Mouse (Mus musculus): ENCODE measurements around the gene Eno1.

Gene Eno1

DNA sequence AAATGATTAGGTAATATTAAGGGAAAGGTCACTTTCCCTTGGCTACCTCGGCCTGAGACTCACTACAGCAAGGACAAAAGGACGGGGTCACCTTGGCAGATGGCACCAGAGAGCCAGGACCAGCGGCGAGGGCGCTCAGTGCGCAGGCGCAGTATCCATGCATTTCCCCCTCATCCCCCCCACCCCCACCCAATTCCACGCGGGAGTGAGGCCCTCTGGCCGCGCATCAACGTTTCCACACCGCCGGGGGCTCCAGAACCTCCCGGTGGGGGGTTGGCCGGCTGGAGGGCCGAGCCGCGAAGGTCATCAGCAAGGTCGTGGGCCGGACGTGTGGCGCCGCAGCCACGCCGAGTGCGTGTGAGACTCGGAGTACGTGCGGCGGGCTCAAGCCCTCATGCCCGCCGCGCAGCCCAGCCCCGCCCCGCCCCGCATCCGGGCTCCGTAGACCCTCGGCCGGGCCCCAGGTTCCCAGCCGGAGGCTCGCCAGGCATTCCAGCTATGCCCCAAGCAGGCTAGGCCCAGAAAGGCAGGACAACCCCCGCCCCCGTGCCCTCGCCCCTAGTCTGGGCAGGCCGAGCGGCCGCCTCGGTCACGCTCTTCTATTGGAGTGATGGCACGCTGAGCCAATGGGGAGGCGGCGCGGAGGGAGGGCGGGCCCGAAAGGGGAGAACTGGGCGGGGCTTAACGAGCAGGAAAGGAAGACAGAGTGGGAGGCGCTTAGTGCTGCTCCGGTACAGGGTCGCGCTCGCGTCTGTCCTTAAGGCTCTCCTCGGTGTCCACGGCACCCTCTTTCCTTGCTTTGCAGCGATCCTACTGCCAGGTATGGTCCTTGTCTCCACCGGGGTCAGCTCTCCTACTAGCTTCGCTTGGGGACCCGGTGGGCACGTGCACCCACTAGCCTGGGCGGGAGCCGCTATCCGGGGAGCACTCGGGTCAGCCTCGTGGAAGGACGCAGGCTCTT lies at the start of gene Eno1:
TSS of gene Eno1 (plus strand) at position 201 of the 961 bp plus-strand sequence.
- peak; percentile 94 for DNase-seq

DNA sequence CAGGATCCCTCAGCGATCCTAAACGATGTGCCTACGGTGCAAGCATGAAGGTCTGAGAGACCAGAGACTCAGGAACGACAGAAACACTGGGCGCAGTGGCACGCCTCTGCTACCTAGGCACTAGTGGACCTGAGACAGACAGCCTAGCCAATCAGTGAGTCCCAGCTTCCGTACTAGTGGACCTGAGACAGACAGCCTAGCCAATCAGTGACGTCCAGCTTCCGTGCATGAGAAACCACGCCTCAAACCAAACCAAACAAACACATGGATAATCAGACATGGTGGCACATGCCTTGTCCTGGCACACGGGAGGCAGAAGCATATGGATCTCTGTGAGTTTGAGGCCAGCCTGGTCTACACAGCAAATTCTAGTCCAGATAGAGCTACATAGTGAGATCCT lies 48.3 kb upstream of the Eno1 start:
- no peak for DNase-seq

DNA sequence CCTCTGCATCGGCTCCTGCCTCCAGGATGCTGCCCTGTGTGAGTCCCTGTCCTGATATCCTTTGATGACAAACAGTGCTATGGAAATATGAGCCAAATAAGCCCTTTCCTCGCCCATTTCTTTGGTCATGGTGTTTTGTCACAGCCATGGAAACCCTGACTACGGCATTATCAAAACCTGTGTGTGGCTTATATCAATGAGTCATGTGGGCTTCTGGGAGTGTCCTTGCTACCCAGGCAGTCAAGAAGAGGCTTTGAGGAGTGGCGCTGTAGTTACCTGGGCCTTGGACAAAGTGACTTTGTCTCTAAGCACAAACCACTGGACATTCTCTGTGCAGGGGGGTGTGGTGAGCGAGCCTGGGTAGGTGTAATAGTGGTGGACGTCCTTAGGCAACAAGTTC lies 44.3 kb upstream of the Eno1 start:
- DNase-seq: no peak

DNA sequence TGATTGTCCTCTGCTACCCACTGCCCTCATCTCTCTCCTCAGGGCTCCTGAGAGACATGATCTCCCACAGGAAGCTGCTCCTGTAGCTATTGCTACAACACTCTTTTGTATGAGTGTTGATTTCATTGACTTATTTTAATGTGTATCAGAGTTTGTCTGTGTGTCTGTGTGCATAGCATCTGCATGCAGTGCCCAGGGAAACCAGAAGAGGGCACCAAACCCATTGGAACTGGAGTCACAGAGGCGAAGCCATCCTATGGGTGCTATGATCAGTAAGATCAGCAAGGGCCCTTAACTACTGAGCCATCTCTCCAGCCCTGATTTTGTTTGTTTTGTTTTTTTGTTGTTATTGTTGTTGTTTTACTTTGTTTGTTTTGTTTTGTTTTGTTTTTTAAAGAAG lies 42.6 kb upstream of the Eno1 start:
- DNase-seq: no peak

DNA sequence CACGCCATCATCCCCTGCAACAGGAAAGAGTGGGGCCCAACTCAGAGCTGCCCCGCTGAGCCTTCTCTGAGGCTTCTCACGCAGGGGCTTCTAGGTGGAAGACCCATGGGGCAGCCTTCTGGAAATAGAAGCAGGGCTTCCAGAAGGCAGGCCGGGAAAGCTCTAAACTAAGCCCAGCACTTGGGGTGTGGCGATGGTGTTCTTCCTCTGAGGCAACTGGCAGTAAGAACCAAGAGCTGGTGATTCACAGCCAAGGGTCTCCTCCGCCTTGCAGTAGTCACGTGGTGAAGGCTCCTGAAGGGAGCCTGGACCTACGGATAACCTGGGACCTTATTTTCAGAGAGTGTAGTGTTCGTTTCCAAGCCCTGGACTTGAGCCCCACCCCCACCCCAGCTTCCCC lies 38.3 kb upstream of the Eno1 start:
- DNase-seq: no peak

DNA sequence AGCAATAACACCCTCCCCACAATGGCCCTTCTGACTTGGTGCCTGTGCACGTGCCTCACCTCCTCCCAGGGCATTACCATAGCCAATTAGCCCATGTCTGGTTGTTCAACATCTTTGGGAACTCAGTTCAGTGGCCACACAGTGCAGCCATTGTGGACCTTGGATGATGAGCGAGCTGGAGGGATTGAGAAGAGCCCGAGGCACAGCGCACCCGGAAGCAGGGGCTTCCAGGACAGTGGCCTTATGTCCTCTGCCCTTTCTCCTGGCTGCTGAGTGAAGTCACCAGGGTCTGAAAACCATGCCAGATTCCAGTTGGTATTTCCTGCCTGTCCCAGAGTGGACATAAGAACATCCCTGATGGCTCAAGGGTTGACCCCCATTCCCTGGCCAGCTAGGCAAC lies 35.3 kb upstream of the Eno1 start, which contains the start of gene Car6:
TSS of gene Car6 (minus strand) at position 101 of the 400 bp plus-strand sequence.
- no peak for DNase-seq

DNA sequence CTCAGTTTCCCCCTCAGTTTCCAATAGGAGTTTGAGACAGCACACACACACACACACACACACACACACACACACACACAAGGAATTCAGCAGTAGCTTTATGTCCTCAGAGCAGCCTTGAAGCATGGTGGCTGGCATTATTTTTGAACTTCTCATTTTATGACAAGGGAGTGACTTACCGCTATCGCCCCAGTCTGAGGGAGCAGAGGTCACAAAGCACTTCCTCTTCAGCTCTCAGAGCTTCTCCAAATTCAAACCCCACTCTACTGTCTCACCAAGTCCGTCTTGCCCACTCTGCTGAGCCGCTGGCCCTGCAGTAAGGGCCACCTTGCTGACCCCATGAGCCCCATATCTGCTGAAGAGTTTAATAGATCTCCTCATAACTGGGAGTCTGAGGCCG lies 33.8 kb upstream of the Eno1 start:
- DNase-seq: no peak

DNA sequence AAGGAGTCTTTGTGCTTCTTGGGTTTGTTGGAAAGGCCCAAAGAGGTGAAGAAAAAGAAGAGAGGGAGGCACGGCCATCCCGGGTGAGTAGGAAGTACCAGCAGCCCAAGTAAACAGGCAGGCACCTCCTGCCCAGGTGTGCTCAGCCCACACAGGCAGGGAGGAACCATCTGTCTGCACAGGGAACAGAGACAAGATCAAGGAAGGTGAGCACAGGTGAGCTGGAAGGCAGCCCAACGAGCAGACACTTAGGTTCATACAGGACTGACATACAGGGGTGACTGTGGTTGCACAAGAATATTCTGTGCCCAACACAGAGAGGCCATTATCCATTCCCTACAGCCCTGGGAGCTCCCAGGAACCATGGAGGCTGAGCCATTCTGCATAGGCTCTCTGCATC lies 31.6 kb upstream of the Eno1 start:
- no peak for DNase-seq

DNA sequence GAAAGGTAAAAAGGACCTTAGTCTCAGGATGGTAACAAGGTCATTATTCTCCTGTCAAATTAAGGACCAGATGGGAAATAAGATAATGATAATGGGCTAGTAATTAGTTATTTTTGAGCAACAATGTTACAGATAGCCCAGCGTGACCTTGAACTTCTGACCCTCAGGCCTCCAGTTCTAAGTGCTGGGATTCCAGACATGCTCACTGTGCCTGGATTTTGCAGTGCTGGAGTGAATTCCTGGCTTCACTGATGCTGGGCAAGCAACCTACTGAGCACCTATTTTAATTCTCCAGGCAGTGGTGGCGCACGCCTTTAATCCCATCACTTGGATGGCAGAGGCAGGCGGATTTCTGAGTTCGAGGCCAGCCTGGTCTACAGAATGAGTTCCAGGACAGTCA lies 26.8 kb upstream of the Eno1 start:
- no peak for DNase-seq

DNA sequence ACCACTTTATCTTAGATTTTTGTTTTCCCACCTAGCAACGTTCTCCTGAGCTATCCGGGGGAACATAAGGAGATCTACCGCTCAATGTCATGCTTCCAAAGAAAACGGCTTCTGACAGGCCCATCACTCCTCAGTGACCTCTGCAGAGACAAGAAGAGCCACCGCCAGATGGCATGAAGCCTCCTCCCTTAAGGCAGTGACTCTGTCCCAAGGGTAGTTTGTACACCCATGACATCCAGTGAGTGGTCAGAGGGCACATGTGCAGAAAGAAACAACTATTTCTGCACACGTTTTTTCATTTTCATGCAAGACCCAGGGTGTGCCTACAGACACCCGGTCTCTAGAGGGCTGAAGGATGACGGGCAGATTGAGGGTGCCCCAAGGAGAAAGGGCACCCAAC lies 26.2 kb upstream of the Eno1 start:
- no peak for DNase-seq

DNA sequence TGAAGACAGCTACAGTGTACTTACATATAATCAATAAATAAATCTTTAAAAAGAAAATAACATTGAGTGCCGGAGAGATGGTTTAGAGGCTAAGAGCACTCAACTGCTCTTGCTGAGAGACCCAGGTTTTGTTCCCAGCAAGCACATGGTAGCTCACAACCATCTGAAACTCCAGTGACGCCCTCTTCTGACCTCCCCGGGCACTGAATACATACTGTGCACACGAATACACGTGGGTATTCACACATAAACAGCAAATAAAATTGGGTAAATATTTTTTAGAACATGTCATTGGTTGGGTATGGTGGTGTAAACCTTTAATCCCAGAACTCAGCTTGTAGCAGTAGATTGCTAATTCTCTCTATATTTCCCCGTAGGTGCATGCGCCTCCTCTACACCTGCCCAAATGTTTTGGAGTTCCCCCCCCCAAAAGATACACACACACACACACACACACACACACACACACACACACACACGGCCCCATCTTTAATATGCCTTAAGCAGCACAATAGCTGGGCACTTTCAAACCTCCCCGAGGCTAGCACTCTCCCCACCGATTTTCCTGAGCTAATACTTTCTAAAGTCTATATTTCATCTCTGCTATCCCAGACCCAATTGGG lies 24.5 kb upstream of the Eno1 start:
- no peak for DNase-seq

DNA sequence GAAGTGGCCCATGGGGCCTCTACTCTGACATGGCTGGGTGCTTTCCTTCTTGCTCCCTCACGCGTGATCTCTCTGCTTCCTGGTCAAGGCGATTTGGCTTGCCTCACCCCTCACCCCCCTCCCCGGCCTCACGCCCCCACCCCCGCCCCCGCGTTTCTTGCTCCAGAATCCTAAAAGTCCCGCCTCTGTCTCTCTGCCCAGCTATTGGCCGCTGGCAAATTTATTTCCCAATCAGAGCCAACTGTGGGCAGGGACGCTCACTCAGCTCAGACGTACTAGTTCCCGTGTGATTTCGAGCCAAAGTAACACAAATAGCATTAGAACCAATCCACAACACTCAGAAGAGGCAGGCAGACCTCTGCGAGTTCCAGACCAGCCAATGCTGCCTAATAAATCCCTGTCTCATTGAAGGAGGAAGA lies 24.0 kb upstream of the Eno1 start:
- no peak for DNase-seq

DNA sequence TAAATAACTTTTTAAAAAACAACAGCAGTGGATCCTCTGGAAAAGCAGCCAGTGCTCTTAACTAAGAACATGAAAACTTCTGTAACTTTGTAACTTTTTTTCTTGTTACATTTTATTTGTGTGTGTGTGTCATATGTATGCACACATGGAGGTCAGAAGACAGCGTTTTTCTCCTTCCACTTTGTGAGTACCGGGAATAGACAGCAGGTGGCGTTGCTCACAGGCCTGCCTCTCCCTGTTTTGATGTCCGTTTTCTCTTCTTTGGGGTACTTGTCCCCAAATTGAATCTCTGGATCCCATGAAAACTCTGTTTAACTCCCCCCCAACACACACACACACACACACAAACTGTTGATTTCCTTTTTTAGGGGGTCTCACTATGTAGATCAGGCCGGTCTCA lies 22.6 kb upstream of the Eno1 start:
- no peak for DNase-seq

DNA sequence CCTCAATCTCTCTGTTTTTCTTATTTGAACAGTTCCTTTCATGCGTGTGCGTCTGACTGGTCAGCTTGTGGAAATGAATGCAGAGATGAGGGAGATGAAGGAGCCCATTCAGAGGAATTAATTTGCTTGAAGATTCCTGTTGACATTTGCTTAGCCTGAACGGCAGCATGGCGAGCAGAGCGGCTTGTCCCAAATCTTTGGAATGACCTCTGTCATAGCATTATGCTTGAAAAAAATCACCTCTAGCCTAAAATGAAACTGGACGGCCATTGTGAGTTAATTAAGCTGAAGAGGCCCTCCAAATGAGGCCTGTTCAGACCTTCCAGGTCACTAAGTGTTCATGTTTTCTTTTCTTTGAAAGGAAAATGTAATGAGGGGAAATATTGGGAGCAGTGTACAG lies 20.1 kb upstream of the Eno1 start:
- DNase-seq: no peak

DNA sequence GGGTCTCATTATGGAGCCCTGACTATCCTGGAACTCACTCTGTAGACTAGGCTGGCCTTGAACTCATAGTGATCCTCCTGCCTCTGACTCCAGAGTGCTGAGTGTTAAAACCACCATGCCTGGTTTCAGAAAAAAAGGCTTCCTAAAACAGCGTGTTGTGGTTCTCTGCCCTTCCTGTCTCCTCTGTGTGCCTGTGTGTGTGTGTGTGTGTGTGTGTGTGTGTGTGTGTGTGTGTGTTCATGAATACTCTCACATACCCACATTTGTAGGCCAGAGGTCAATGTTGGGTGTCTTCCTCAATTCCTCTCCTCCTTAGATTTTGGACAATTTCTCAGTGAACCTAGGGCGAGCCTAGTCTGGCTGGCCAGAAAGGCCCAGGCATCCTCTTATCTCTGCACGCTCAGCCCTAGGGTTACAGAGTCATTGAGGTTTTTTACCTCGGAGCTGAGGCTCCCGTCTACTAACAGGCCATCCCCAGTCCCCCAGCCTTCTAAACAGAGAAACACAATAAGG lies 19.4 kb upstream of the Eno1 start:
- no peak for DNase-seq

DNA sequence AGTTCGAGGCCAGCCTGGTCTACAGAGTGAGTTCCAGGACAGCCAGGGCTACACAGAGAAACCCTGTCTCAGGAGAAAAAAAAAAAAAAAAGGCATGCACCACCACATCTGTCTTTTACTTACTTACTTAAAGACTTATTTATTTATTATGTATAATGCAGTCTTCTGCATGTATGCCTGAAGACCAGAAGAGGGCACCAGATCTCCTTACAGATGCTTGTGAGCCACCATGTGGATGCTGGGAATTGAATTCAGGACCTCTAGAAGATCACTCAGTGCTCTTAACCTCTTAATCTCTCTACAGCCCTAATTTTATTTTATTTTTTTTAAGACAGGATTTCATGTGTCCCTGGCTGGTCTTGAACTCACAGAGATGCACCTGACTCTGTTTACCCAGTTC lies 18.6 kb upstream of the Eno1 start:
- no peak for DNase-seq

DNA sequence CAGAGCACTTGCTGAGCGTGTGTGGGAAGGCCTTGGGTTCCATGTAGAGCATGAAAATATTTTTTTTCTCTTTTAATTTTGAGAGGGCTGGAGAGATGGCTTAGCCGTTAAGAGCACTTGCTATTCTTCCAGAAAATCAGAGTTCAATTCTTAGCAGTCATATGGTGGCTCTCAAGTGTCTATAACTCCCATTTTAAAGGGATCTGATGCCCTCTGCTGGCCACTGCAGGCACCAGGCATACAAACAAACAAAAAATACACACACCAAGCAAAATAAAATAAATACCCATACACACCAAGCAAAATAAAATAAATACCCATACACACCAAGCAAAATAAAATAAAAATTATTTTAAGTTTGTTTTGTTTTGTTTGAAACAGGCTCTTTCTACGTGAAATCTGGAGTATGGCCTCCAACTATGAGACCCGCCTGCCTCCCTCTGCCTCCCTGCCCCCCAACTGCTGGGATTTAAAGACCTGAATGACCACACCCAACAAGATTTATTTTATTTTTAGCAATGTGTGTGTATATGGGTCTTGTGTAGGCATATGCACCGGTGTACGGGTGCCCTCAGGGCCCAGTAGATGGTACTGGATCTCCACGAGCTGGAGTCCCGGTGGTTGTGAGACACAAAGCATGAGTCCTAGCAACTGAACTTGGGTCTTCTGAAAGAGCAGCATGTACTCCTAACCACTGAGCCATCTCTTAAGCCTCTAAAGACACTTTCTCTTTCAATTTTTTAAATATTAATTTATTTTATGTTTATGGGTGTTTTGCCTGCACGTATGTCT lies 16.8 kb upstream of the Eno1 start:
- no peak for DNase-seq

DNA sequence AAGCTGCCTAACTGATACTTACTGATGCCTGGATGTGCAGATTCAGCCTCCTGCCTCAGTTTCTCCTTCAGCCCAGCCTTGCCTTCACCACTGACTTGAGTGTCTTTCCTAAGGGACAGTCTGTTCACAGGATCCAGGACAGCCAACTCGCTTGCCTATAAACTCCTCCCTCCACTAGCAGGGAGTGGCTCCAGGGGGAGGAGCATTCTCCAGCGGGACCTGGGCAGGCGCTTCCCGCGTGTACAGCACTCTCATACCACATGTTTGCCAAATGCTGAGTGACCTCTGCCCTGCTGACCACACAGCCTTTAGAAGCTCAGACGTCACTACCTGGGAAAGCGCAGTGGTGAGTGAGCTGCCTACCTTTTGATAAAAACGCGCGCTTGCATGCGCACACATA lies 15.9 kb upstream of the Eno1 start:
- DNase-seq: no peak

DNA sequence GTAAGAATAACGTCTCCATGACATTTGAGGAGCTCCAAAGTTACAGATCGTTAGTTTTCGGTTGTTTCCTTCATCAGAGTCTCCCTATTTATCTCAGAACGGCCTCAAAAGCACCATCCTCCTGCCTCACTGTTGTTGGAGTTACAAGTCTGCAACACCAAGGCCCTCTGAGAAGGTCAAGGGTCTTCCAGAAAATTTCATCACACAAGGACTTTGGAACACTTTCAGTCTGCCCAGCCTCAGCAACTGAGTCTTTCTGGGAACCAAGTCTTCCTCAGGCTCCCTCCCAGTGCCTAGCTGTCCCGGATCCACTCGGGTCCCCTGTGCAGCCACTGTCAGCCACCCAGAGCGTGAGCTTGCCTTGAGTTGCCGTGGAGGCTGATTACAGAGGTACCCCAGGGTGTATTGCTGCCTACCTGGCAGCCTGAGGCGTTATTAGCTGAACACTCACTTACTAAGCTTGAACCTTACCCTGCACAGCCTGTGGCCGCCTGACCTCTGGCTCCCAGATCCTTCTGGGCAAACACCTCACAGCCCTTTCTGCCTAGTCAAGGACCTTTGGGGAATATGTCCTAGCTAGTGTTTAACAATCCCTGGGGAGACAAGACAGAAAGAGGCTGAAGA lies 15.4 kb upstream of the Eno1 start:
- DNase-seq: no peak

DNA sequence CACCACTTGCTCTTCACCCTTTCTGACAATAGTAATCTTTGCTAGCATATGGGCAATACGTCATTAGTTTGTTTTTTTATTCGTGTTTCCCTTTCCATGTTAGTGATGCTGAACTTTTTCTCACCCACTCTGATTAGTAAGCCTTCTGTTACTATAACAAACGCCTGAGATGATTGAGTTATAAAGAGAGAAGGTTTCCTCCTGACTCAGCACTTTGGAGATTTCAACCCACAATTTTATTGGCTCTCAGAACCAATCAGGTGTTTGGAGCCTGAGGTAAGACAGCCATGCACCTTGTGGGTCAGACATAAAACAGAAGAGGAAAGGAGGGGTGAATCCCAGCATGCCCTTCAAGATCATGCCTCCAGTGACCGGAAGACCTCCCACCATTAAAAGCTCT lies 12.7 kb upstream of the Eno1 start:
- no peak for DNase-seq

DNA sequence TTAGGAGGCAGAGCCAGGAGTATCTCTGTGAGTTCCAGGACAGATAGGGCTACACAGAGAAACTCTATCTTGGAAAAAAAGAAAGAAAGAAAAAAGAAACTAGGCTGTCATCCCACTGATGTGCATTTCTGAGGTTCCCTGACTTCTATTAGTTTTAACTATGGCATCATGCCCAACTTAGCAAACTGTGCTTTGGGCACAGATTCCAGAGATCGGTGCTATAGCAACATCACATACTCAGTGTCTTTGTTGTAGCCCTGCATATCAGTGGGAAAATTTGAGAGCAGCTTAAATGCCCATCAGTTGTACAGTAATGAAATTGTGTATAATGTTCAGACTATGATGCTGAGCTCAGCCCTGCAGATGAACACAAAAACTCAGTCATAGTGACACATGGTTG lies 10.8 kb upstream of the Eno1 start:
- no peak for DNase-seq

DNA sequence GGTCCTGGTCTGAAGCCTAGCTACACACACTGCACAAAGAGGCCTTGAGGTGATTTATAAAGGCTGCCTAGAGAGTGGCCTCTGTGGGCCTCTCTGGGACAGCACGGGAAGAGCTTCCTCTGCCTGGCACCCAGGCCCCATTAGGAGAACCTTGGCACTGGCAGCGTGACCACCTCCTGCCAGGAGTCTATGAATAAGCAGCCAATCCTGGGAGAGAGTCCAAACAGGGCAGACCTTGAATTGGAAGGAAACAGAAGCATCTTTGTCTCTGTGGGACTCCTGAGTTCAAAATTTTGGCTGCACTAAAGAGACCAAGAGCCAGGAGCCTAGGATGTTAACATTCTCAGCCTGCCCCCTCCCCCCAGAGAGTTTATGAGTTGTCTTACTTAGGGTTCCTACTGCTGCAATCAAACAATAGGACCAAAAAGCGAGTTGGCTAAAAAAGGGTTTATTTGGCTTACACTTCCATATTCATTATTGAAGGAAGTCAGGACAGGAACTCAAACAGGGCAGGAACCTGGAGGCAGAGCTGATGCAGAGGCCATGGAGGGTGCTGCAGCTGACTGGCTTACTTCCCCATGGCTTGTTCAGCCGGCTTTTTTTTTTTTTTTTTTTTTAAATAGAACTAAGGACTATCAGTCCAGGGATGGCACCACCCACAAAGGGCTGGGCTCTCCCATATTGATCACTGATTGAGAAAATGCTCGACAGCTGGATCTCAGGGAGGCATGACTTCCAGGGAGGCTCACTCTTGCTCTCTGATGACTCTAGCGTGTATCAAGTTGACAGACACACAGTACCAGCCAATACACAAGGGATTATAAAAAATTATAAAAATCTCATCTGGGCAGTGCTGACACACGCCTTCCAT lies 9.5 kb upstream of the Eno1 start:
- peak; percentile 64 for DNase-seq
